Mouse (Mus musculus): ENCODE data around the gene Plxnd1. TPM values are rescaled to one million over a fixed set of nuclear protein-coding genes. Genes with fewer than 3 reads are reported as not detected.

Plxnd1 gene
- polyA plus RNA-seq, 1 experiment from 2014 or later: 18.8 TPM

GRCm38 (mm10) chr6:115945633-115946032 is 49.2 kb downstream of the Plxnd1 start:
- ATAC-seq (ENCODE audit: low FRiP score) (no peak), DNase-seq (ENCODE audit: low spot score) (no peak)
- WGBS: 86% methylated on average over 8 of the region's 8 CpGs

GRCm38 (mm10) chr6:115944638-115945037 is 50.2 kb downstream of the Plxnd1 start, which contains the start of gene H1foo:
Gene H1foo, plus strand, starts transcription at chr6:115944938.
- H3K4me1 ChIP-seq (replicated peaks; ENCODE audit: control insufficient read depth, insufficient read depth, low read length): no peaks in the 10 kb centered on the region
- no peak within 1 kb of the TSS for H3K9ac ChIP-seq (ENCODE audit: low read depth, low read length)
- H3K36me3 ChIP-seq (ENCODE audit: control insufficient read depth, insufficient read depth, low read length): no peaks in the 10 kb centered on the region
- no peak within 1 kb of the TSS for H3K27ac ChIP-seq (ENCODE audit: low read depth, low read length)
- H3K4me2 ChIP-seq (replicated peaks; ENCODE audit: low read depth, low read length): no peak within 1 kb of the TSS
- 87% methylated on average over 5 of the region's 5 CpGs for WGBS
- no peaks in the 10 kb centered on the region for H3K9me3 ChIP-seq (ENCODE audit: control insufficient read depth, low read length)
- H3K27me3 ChIP-seq (ENCODE audit: control insufficient read depth, insufficient read depth, low read length): no peaks in the 10 kb centered on the region
- DNase-seq (ENCODE audit: low spot score) (no peak), ATAC-seq (ENCODE audit: low FRiP score) (no peak)
- no peak within 1 kb of the TSS for H3K4me3 ChIP-seq (ENCODE audit: low read depth, low read length)

More at GRCm38 (mm10) chr6:115945633-115946032, 49.2 kb downstream of the Plxnd1 start:
- Histone ChIP-seq H3K4me3 (ENCODE audit: low read depth, low read length) (no peak overlapping the region), H3K36me3 (ENCODE audit: control insufficient read depth, insufficient read depth, low read length) (no peaks in the 10 kb centered on the region), H3K27me3 (ENCODE audit: control insufficient read depth, insufficient read depth, low read length) (no peaks in the 10 kb centered on the region), H3K4me2 (replicated peaks; ENCODE audit: low read depth, low read length) (no peak overlapping the region), H3K9me3 (ENCODE audit: control insufficient read depth, low read length) (no peaks in the 10 kb centered on the region), H3K9ac (ENCODE audit: low read depth, low read length) (no peak overlapping the region), H3K27ac (ENCODE audit: low read depth, low read length) (no peak overlapping the region), H3K4me1 (replicated peaks; ENCODE audit: control insufficient read depth, insufficient read depth, low read length) (no peaks in the 10 kb centered on the region)

- Histone ChIP-seq H3K27ac (ENCODE audit: low read depth, low read length) (no peak overlapping the region), H3K4me3 (ENCODE audit: low read depth, low read length) (no peak overlapping the region), H3K36me3 (ENCODE audit: control insufficient read depth, insufficient read depth, low read length) (no peaks in the 10 kb centered on the region), H3K27me3 (ENCODE audit: control insufficient read depth, insufficient read depth, low read length) (no peaks in the 10 kb centered on the region), H3K4me1 (replicated peaks; ENCODE audit: control insufficient read depth, insufficient read depth, low read length) (no peaks in the 10 kb centered on the region), H3K9me3 (ENCODE audit: control insufficient read depth, low read length) (no peaks in the 10 kb centered on the region), H3K9ac (ENCODE audit: low read depth, low read length) (no peak overlapping the region), H3K4me2 (replicated peaks; ENCODE audit: low read depth, low read length) (no peak overlapping the region)
- DNase-seq (ENCODE audit: low spot score) (no peak), ATAC-seq (ENCODE audit: low FRiP score) (no peak)
- WGBS: 82% methylated on average over 9 of the region's 9 CpGs
Observed at GRCm38 (mm10) chr6:115943498-115944427, 51.0 kb downstream of the Plxnd1 start.

- DNase-seq (ENCODE audit: low spot score): peak; percentile 46
- H3K27me3 ChIP-seq (ENCODE audit: control insufficient read depth, insufficient read depth, low read length): no peaks in the 10 kb centered on the region
- H3K36me3 ChIP-seq (ENCODE audit: control insufficient read depth, insufficient read depth, low read length): no peaks in the 10 kb centered on the region
- WGBS: 13% methylated on average over 5 of the region's 12 CpGs
- H3K4me1 ChIP-seq (replicated peaks; ENCODE audit: control insufficient read depth, insufficient read depth, low read length): no peaks in the 10 kb centered on the region
- no peak overlapping the region for H3K4me2 ChIP-seq (replicated peaks; ENCODE audit: low read depth, low read length)
- H3K27ac ChIP-seq (ENCODE audit: low read depth, low read length): no peak overlapping the region
- H3K4me3 ChIP-seq (ENCODE audit: low read depth, low read length): no peak overlapping the region
- no peaks in the 10 kb centered on the region for H3K9me3 ChIP-seq (ENCODE audit: control insufficient read depth, low read length)
- ATAC-seq (ENCODE audit: low FRiP score): no peak
- no peak overlapping the region for H3K9ac ChIP-seq (ENCODE audit: low read depth, low read length)
Observed at GRCm38 (mm10) chr6:115941128-115941527, 53.7 kb downstream of the Plxnd1 start.

DNA sequence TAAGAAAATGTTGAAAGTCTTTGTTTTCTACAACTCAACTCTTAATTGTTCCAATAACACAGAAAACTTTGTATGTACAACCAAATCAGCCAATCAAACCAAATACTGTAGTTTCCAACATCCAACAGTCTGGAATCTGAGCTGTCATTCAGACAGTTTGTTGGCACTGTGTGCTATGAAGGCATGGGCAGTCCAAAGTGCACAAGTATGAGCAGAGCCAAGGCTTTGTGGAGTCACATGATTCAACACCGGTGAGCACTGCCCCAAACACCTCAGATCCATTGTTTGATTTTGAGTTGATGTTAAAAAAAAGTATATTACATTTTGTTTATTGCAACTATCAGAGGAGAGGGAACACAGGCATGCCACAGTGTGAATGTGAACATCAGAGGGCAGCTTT is 54.2 kb downstream of the Plxnd1 start:
- DNase-seq (ENCODE audit: low spot score) (no peak), ATAC-seq (ENCODE audit: low FRiP score) (no peak)
- H3K27me3 ChIP-seq (ENCODE audit: control insufficient read depth, insufficient read depth, low read length): no peaks in the 10 kb centered on the region
- no peaks in the 10 kb centered on the region for H3K36me3 ChIP-seq (ENCODE audit: control insufficient read depth, insufficient read depth, low read length)
- no peak overlapping the region for H3K4me3 ChIP-seq (ENCODE audit: low read depth, low read length)
- H3K9me3 ChIP-seq (ENCODE audit: control insufficient read depth, low read length): no peaks in the 10 kb centered on the region
- no peak overlapping the region for H3K27ac ChIP-seq (ENCODE audit: low read depth, low read length)
- WGBS: 87% methylated on average over 1 of the region's 1 CpGs
- H3K4me2 ChIP-seq (replicated peaks; ENCODE audit: low read depth, low read length): no peak overlapping the region
- H3K9ac ChIP-seq (ENCODE audit: low read depth, low read length): no peak overlapping the region
- no peaks in the 10 kb centered on the region for H3K4me1 ChIP-seq (replicated peaks; ENCODE audit: control insufficient read depth, insufficient read depth, low read length)

GRCm38 (mm10) chr6:115938798-115939197 is 56.0 kb downstream of the Plxnd1 start:
- no peaks in the 10 kb centered on the region for H3K9me3 ChIP-seq (ENCODE audit: control insufficient read depth, low read length)
- no peak overlapping the region for H3K4me3 ChIP-seq (ENCODE audit: low read depth, low read length)
- DNase-seq (ENCODE audit: low spot score) (no peak), ATAC-seq (ENCODE audit: low FRiP score) (no peak)
- no peaks in the 10 kb centered on the region for H3K4me1 ChIP-seq (replicated peaks; ENCODE audit: control insufficient read depth, insufficient read depth, low read length)
- H3K4me2 ChIP-seq (replicated peaks; ENCODE audit: low read depth, low read length): no peak overlapping the region
- no peak overlapping the region for H3K27ac ChIP-seq (ENCODE audit: low read depth, low read length)
- H3K27me3 ChIP-seq (ENCODE audit: control insufficient read depth, insufficient read depth, low read length): no peaks in the 10 kb centered on the region
- no peaks in the 10 kb centered on the region for H3K36me3 ChIP-seq (ENCODE audit: control insufficient read depth, insufficient read depth, low read length)
- no peak overlapping the region for H3K9ac ChIP-seq (ENCODE audit: low read depth, low read length)
- WGBS: 63% methylated on average over 1 of the region's 1 CpGs

DNA sequence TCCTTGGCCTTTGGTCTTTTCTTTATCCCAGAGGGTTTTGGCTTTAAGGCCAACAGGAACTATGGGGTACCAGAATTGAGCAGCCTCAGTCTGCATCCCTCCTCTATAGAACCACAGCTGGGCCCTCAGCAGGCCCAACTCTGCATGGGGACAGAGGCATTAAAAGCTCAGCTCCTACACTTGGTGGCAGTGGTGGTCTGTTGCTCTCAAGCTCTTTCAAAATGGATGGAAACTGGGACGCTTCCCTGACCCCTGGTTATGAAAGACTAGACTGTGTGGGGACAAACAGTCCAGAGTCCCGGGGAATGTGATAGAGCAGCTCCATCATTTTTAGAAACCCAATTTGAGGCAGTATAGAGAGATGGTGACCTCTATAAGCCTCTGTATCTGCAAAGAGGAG is 56.8 kb downstream of the Plxnd1 start:
- Histone ChIP-seq H3K4me3 (ENCODE audit: low read depth, low read length) (no peak overlapping the region), H3K9me3 (ENCODE audit: control insufficient read depth, low read length) (no peaks in the 10 kb centered on the region), H3K36me3 (ENCODE audit: control insufficient read depth, insufficient read depth, low read length) (no peaks in the 10 kb centered on the region), H3K27me3 (ENCODE audit: control insufficient read depth, insufficient read depth, low read length) (no peaks in the 10 kb centered on the region), H3K4me2 (replicated peaks; ENCODE audit: low read depth, low read length) (no peak overlapping the region), H3K27ac (ENCODE audit: low read depth, low read length) (no peak overlapping the region), H3K4me1 (replicated peaks; ENCODE audit: control insufficient read depth, insufficient read depth, low read length) (no peaks in the 10 kb centered on the region), H3K9ac (ENCODE audit: low read depth, low read length) (no peak overlapping the region)
- WGBS: 96% methylated on average over 2 of the region's 2 CpGs
- ATAC-seq (ENCODE audit: low FRiP score) (no peak), DNase-seq (ENCODE audit: low spot score) (no peak)

DNA sequence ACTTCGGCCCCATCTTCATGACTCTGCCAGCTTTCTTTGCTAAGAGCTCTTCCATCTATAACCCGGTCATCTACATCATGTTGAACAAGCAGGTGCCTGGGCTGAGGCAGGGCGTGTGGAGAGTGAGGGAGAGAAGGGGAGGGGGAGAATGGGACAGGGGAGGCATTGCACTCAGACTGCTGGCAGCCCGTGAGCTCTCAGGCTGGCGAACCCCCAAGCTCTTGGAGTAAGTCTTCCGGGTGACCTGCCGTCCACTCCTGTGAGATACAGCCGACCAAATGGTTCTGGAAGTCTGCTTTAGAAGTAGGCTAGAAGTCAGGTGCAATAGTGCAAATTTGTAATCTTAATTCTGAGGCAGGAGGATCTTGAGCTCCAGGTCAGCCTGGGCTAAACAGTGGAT is 59.3 kb downstream of the Plxnd1 start:
- Histone ChIP-seq H3K27ac (ENCODE audit: low read depth, low read length) (no peak overlapping the region), H3K9ac (ENCODE audit: low read depth, low read length) (no peak overlapping the region), H3K4me3 (ENCODE audit: low read depth, low read length) (no peak overlapping the region), H3K4me1 (replicated peaks; ENCODE audit: control insufficient read depth, insufficient read depth, low read length) (no peaks in the 10 kb centered on the region), H3K27me3 (ENCODE audit: control insufficient read depth, insufficient read depth, low read length) (no peaks in the 10 kb centered on the region), H3K36me3 (ENCODE audit: control insufficient read depth, insufficient read depth, low read length) (no peaks in the 10 kb centered on the region), H3K9me3 (ENCODE audit: control insufficient read depth, low read length) (no peaks in the 10 kb centered on the region), H3K4me2 (replicated peaks; ENCODE audit: low read depth, low read length) (no peak overlapping the region)
- 85% methylated on average over 8 of the region's 8 CpGs for WGBS
- no peak for ATAC-seq (ENCODE audit: low FRiP score)
- no peak for DNase-seq (ENCODE audit: low spot score)

- Histone ChIP-seq H3K4me2 (replicated peaks; ENCODE audit: low read depth, low read length) (no peak overlapping the region), H3K9ac (ENCODE audit: low read depth, low read length) (no peak overlapping the region), H3K36me3 (ENCODE audit: control insufficient read depth, insufficient read depth, low read length) (no peaks in the 10 kb centered on the region), H3K9me3 (ENCODE audit: control insufficient read depth, low read length) (no peaks in the 10 kb centered on the region), H3K4me1 (replicated peaks; ENCODE audit: control insufficient read depth, insufficient read depth, low read length) (no peaks in the 10 kb centered on the region), H3K27ac (ENCODE audit: low read depth, low read length) (no peak overlapping the region), H3K27me3 (ENCODE audit: control insufficient read depth, insufficient read depth, low read length) (no peaks in the 10 kb centered on the region), H3K4me3 (ENCODE audit: low read depth, low read length) (no peak overlapping the region)
- no peak for DNase-seq (ENCODE audit: low spot score)
- 89% methylated on average over 3 of the region's 3 CpGs for WGBS
- ATAC-seq (ENCODE audit: low FRiP score): no peak
Observed at GRCm38 (mm10) chr6:115932391-115932790, 62.4 kb downstream of the Plxnd1 start.

Data from hindbrain, embryonic 11.5 days (tissue).